ENCODE assay signal across 9 mouse cellular contexts in genomic region chr9:24119423-24119822, GRCm38 (mm10). TPM values are rescaled to one million over a fixed set of nuclear protein-coding genes. Genes with fewer than 3 reads are reported as not detected.
DNase-seq lines count a peak whose midpoint lies in the region; ATAC-seq lines count a peak whose summit lies in the region.
"Had no signal": no experiment of that assay in that cellular context is flagged by ENCODE, and none has a peak within 500 bp of the region (broad histone marks: within the 10 kb centered on the region; RNA-seq: fewer than 3 reads in every experiment).

No protein-coding gene starts in this region.

- peak; percentile 23 for DNase-seq in adrenal gland, adult 2 months
- DNase-seq in adrenal gland, postnatal 25 days = no peak
- DNase-seq in ovary, postnatal 14 days (ENCODE audit: low spot score) = peak; percentile 13
- DNase-seq in ovary, adult 18-20 months (ENCODE audit: low spot score) = no peak
- peak; percentile 77 for DNase-seq in embryo, embryonic 10.5 days (ENCODE audit: low spot score)
- DNase-seq in kidney, postnatal 36 days = peak; percentile 26 to 59
- no peak for DNase-seq in thymus, postnatal 4 days

- ATAC-seq in megakaryocyte-erythroid progenitor cell, adult 5-6 weeks (replicated peaks; ENCODE audit: low FRiP score, low TSS enrichment, poor library complexity, severe bottlenecking) = peak; percentile 82

RNA-seq across cellular contexts. Expression of gene Npsr1, which starts 21.6 kb away (rescaled TPM):
- not detected for total RNA-seq in adrenal gland, adult 2 months (2021)
- not detected in 2 replicates for polyA plus RNA-seq in adrenal gland, adult 2 months (2012; rRNA removed)
- total RNA-seq in adrenal gland, postnatal 25 days (2021) = not detected in 2 replicates
- not detected in 2 replicates for total RNA-seq in megakaryocyte-erythroid progenitor cell, adult 5-6 weeks (2014; fragmentation: Nextera tagmentation)
- not detected in 2 replicates for total RNA-seq in megakaryocyte-erythroid progenitor cell, adult 5-6 weeks (2017)
- total RNA-seq: heart, adult 18-20 months had no signal

Comparison
In these comparisons a context has a peak if more than half of its experiments do, and no peak if none do; other contexts are left out.
1. DNase-seq: peak in adrenal gland, adult 2 months (single experiment), ovary, postnatal 14 days (single experiment), embryo, embryonic 10.5 days (single experiment) and kidney, postnatal 36 days (2 of 2); none in adrenal gland, postnatal 25 days (single experiment), ovary, adult 18-20 months (single experiment) and thymus, postnatal 4 days (single experiment).